Mouse (Mus musculus): ENCODE results near the gene 1110008P14Rik. TPM values are rescaled to one million over a fixed set of nuclear protein-coding genes. Genes with fewer than 3 reads are reported as not detected.
A peak's percentile ranks its signal among the peaks of the same experiment; 100 is the strongest.

Gene 1110008P14Rik
- total RNA-seq, 2 experiments from 2014 or later: 160 to 170 TPM

DNA sequence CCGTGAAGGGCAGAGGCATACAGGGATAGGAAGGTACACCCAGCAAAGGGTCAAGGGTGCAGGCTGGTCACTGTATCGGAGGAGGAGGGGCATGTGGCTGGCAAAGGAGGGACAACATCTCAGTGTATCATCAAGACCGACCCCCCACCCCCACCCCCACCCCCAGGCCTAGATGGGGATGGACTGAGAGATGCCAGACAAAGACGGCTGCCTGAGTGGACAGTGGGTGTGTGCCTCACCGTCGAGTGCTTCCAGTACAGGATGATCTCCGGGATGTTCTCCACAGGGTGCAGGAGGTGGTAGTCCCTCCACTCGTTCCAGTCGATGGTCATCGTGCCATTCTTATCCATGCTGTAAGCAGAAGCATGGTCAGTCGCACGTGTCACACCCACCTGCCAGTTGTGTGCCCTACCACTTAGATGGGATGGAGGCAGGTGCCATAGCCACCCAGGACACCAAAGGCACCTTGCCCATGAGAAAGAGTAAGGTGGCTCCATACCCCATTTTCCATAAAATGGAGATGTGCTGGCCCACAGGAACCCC lies 38.4 kb upstream of the 1110008P14Rik start:
- no peak overlapping the region; the same call in 1 of the 2 replicates for H3K27ac ChIP-seq
- DNase-seq (ENCODE audit: low spot score in 2 of 2): no peak
- TF ChIP-seq CTCF (conservative IDR thresholded peaks at IDR 0.05): no peak
- H3K4me3 ChIP-seq: no peak overlapping the region

DNA sequence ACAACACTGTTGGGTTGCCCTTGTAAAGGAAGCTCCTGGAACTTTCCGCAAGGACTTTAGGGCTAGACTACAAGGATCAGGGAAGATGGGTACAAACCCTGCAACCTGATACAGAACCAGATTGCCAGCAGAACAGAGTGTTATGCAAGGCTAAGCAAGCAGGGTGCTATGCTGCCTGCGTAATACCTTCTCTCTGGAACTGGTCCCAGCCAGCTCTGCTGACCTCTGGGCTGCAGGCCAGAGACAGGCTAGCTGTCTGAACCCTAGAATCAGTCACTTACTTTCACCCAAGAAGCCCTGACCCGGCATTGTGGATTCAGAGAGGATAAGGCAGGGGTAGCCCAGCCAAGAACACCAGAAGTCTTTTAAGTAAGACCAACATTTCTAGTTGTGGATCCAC lies 37.6 kb upstream of the 1110008P14Rik start:
- H3K4me3 ChIP-seq: no peak overlapping the region
- H3K27ac ChIP-seq: peak overlapping the region; percentile 29; the same call in 1 of the 2 replicates
- no peak for DNase-seq (ENCODE audit: low spot score in 2 of 2)
- no peak for TF ChIP-seq CTCF (conservative IDR thresholded peaks at IDR 0.05)

GRCm38 (mm10) chr2:32418430-32419151 lies 36.9 kb upstream of the 1110008P14Rik start:
- peak overlapping the region; percentile 29; the same call in 1 of the 2 replicates for H3K27ac ChIP-seq
- TF ChIP-seq CTCF (conservative IDR thresholded peaks at IDR 0.05): no peak
- H3K4me3 ChIP-seq: no peak overlapping the region
- no peak for DNase-seq (ENCODE audit: low spot score in 2 of 2)

DNA sequence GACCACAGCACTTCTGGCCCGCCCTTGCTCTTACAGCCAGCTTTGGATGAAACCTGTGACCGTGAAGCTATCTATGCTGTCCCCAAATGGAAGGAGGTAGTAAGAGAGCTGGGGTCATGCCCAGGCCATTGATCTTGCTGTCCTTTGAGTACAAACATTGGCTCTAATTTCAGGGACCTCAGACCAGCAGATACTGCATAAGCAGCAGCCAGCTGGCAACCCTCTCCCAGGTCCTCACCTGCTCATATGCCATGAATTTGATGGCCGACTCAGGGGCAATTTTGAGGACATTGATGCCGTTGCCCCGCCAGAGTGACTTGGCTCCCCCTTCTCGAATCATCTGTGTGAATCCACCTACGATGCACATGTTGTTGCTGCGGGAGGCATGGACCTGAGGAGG lies 35.7 kb upstream of the 1110008P14Rik start:
- H3K27ac ChIP-seq: no peak overlapping the region
- no peak for TF ChIP-seq CTCF (conservative IDR thresholded peaks at IDR 0.05)
- no peak for DNase-seq (ENCODE audit: low spot score in 2 of 2)
- no peak overlapping the region for H3K4me3 ChIP-seq

DNA sequence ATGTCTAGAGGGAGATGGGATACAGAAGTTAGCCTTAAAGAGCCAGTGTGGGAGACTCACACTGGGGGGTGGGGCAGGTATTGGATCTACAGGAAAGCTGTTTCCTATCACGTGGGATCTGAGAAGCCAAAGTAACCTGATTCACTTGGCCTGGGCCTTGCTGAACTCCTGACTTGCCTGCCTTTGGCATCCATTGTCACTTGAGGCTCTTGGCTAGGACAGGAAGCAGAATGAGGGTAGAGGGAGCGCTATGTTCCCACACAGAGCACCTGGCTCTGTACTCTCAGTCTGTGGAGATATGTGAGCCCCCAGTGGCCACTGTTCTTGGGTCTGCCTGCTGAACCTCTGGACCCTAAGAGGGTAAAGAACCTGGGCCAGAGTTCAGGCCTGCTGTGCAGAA lies 34.8 kb upstream of the 1110008P14Rik start:
- TF ChIP-seq CTCF (conservative IDR thresholded peaks at IDR 0.05): no peak
- no peak overlapping the region for H3K4me3 ChIP-seq
- DNase-seq (ENCODE audit: low spot score in 2 of 2): no peak
- H3K27ac ChIP-seq: no peak overlapping the region

GRCm38 (mm10) chr2:32415801-32416200 lies 34.1 kb upstream of the 1110008P14Rik start:
- H3K4me3 ChIP-seq: no peak overlapping the region
- TF ChIP-seq CTCF (conservative IDR thresholded peaks at IDR 0.05): no peak
- H3K27ac ChIP-seq: no peak overlapping the region
- no peak for DNase-seq (ENCODE audit: low spot score in 2 of 2)

DNA sequence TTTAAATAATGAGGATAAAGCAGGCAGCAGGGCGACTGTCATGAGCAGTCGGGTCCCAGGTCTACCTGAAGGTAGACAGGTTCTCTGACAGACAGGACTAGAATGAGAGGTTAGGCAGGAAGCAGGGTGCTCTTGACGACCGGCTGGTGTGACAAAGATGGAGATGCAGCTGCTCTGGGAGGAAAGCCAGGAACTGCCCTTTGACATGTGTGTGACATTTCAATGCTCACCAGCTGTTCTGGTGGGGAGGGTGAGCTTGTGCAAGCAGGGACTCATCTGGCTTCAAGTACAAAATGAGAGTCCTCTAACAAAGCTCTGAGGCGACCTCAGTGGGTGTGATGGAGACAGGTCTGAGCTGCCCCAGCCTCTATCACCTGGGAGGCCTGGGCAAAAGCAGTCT lies 32.2 kb upstream of the 1110008P14Rik start:
- TF ChIP-seq CTCF (conservative IDR thresholded peaks at IDR 0.05): no peak
- H3K27ac ChIP-seq: no peak overlapping the region
- H3K4me3 ChIP-seq: no peak overlapping the region
- no peak for DNase-seq (ENCODE audit: low spot score in 2 of 2)

DNA sequence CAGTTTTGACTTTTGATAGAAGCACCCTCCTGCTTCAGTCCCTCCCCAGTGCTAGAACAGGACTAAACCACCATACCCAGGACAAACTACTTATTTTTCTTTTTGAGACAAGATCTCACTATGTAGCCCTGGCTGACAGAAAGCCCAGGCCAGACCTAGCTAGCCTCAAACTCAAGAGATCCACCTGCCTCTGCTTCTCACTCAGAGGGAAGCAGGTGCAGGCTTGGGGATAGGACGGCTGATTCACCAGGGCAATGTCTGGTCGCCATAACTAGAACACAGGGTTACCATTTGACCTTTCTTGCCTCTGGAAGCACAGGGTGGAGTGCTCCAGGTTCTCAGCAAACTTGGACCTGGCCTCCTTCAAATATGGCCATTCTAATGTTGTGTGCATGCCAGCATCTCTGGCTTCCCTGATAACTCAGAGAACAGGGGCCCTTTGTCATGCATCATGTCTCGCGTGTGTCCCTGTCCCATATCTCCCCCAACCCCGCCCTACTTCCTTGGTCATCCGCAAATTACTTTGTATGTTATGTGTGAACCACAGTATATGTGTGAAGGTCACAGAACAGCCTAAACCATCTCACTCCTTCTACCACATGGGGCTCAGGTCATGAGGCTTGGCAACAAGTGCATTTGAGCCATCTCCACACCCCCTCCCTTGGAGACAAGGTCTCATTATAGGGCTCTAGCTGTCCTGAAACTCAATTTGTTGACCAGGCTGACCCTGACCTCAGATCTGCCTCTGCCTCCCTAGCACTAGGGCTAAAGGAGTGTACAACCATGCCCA lies 31.2 kb upstream of the 1110008P14Rik start:
- no peak for TF ChIP-seq CTCF (conservative IDR thresholded peaks at IDR 0.05)
- no peak for DNase-seq (ENCODE audit: low spot score in 2 of 2)
- Histone ChIP-seq H3K27ac (no peak overlapping the region), H3K4me3 (no peak overlapping the region)

DNA sequence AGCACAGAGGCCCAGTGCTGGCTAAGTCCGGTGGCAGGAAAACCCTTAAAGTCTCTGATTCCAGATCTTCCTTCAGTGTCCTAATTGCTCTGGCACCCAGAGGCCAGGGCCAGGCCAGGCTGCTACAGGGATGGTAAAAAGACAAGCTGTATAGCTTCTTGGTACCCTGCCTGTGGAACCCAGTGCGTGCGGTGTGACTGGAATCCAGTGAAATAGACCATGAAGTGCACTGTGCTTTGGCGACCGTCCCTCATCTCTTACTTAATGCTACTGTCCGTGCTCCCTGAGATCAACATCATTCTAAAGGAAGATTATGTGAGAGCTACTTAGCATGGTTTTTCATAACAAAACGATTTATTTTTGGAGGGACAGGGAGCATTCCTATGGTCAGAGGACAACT lies 29.7 kb upstream of the 1110008P14Rik start:
- H3K4me3 ChIP-seq: no peak overlapping the region
- no peak overlapping the region for H3K27ac ChIP-seq
- DNase-seq (ENCODE audit: low spot score in 2 of 2): no peak
- no peak for TF ChIP-seq CTCF (conservative IDR thresholded peaks at IDR 0.05)

DNA sequence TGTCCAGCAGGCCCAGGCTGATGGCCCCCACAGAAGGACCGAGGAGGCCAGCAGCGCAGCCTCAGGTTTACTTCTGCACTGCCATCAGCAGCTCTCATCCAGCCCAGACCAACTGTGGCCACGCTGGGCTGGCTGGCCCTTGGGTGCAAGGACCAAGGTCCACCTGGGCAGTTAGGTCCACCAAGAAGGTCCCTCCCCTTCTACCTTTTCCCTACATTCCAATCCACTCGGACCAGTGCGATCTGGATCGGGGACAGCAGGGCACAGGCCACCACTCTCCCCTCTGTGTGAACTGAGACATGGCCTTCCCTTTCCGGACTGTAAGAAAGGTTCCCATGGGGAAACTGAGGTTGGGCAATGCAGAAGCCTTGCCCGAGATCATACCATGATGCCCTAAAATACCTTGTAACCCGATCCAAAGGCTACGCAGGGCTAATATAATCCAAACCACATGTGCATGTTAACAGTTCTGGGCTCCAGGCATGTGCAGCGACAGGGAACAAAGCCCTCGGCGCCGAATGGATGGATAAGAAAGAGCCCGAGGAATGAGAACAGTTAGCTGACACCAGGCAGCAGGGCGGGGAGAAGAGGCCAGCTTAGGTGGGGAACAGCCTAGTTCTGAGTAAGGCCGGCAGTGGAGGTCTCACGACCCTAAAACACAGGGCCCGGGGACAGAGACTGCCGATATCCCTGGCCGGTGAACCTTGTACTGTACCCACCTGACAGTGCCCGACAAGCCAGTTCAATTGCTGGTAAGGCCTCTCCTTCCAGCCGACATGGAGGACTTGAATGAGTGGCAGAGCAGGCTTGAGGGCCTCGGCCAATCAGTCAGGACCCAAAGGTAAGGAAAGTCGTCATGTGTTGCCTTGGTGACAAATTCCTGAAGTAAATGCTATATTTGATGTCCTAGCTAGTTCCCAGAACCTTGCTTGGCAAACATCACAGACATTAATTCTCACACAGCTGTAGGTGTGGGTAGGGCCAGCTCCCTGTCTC lies 27.0 kb upstream of the 1110008P14Rik start:
- Histone ChIP-seq H3K4me3 (no peak overlapping the region), H3K27ac (no peak overlapping the region)
- no peak for TF ChIP-seq CTCF (conservative IDR thresholded peaks at IDR 0.05)
- no peak for DNase-seq (ENCODE audit: low spot score in 2 of 2)

DNA sequence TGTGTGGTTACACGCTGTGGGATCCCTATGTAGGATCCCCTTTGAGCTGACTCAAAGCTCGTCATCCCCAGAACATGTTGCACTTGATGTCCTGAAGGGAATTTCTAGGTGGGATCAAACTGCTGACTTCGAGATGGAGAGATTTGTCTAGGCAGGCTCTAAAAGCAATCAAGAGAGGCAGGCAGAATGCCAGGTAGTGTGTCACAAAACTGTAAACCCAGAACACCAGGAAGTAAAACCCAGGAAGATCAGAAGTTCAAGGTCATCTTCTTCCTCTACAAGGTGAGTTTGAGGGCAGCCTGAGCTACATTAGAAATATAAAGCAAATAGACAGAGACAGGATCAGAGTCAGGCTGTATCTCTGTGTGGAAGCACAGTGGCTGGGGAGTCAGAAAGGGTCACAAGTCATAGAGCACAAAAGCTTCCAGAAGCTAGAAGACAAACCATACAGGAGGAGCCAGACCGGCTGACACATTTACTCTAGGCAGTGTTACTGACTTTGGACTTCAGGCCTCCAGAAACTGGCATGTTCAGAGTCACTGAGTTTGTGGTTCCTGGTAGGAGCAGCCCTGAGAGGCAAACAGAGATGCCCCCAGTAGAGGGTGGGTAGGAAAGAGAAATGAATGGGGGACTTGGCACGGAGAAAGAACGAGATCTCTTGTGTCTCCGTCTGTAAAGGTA lies 25.5 kb upstream of the 1110008P14Rik start:
- no peak for TF ChIP-seq CTCF (conservative IDR thresholded peaks at IDR 0.05)
- Histone ChIP-seq H3K27ac (no peak overlapping the region), H3K4me3 (no peak overlapping the region)
- no peak for DNase-seq (ENCODE audit: low spot score in 2 of 2)

DNA sequence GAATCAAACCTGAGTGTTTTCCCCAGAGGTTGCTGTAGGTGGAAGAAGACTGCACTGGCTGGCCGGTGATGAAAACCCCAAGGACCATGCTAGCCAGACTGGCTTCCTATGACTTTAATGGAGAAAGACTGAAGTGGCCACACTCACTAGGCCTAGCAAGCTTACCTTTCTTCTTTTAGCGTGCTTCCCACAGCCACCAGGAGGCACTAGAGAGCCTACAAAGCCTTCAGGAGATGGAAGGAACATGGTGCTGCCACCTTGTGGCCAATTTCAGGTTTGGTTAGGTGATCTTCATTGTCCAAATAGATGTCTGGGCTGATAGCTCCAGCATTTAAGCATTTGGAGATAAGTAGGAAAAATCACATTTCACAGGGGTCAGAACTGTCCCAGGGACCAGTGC lies 22.9 kb upstream of the 1110008P14Rik start:
- TF ChIP-seq CTCF (conservative IDR thresholded peaks at IDR 0.05): peak; percentile 100; the same call in 1 of the 2 replicates
- no peak overlapping the region for H3K27ac ChIP-seq
- peak; percentile 93 to 98 for DNase-seq (ENCODE audit: low spot score in 2 of 2)
- no peak overlapping the region for H3K4me3 ChIP-seq
